Comparison of ENCODE assay signal across 8 mouse cellular contexts in genomic region chr11:85760486-85761141, GRCm38 (mm10).
DNase-seq lines count a peak whose midpoint lies in the region; ATAC-seq and TF ChIP-seq lines count a peak whose summit lies in the region.

No protein-coding gene starts in this region.

- TF ChIP-seq CTCF in cerebellum, adult 2 months (IDR thresholded peaks at IDR 0.05; ENCODE audit: borderline replicate concordance, insufficient read depth, low read depth, low read length): no peak
- TF ChIP-seq CTCF in hindbrain, postnatal 0 days (IDR thresholded peaks at IDR 0.05; ENCODE audit: low read depth): no peak

- H3K4me1 ChIP-seq in cerebellum, adult 2 months (ENCODE audit: control insufficient read depth, insufficient read depth, low read length): peaks cover 5% of the 10 kb centered on the region
- no peaks in the 10 kb centered on the region for H3K4me1 ChIP-seq in hindbrain, postnatal 0 days (ENCODE audit: insufficient read depth, low read length)
- peaks cover 37% of the 10 kb centered on the region for H3K4me1 ChIP-seq in limb, embryonic 10.5 days

- H3K36me3 ChIP-seq in hindbrain, postnatal 0 days (ENCODE audit: insufficient read depth, low read length): no peaks in the 10 kb centered on the region
- no peaks in the 10 kb centered on the region for H3K36me3 ChIP-seq in limb, embryonic 10.5 days

- no peak overlapping the region for H3K27ac ChIP-seq in cerebellum, adult 2 months (ENCODE audit: insufficient read depth, low read length)
- H3K27ac ChIP-seq in hindbrain, postnatal 0 days: no peak overlapping the region
- H3K27ac ChIP-seq in limb, embryonic 10.5 days: peak overlapping the region; percentile 68

- no peak overlapping the region for H3K4me3 ChIP-seq in cerebellum, adult 2 months (replicated peaks; ENCODE audit: insufficient read depth, low read depth, low read length)
- H3K4me3 ChIP-seq in hindbrain, postnatal 0 days (ENCODE audit: low read length): no peak overlapping the region
- H3K4me3 ChIP-seq in limb, embryonic 10.5 days: no peak overlapping the region

- no peak for TF ChIP-seq POLR2A in cerebellum, adult 2 months (IDR thresholded peaks at IDR 0.05; ENCODE audit: borderline replicate concordance, insufficient read depth, low read length)

- ATAC-seq in hindbrain, postnatal 0 days: peak; percentile 82; the same call in 1 of the 2 replicates
- no peak for ATAC-seq in erythroblast, adult 5-6 weeks (replicated peaks; ENCODE audit: low FRiP score, poor library complexity, severe bottlenecking)

- WGBS in cerebellum, adult 2 months: 47% methylated on average over 6 of the region's 6 CpGs
- WGBS in hindbrain, postnatal 0 days: 40% methylated on average over 6 of the region's 6 CpGs
- 41% methylated on average over 6 of the region's 6 CpGs for WGBS in limb, embryonic 10.5 days

- no peaks in the 10 kb centered on the region for H3K27me3 ChIP-seq in cerebellum, adult 2 months (ENCODE audit: control insufficient read depth, insufficient read depth, low read length)
- H3K27me3 ChIP-seq in hindbrain, postnatal 0 days (ENCODE audit: insufficient read depth, low read length): no peaks in the 10 kb centered on the region
- H3K27me3 ChIP-seq in limb, embryonic 10.5 days (ENCODE audit: low read depth, poor library complexity, severe bottlenecking): peaks cover 73% of the 10 kb centered on the region

- no peak overlapping the region for H3K4me2 ChIP-seq in hindbrain, postnatal 0 days (ENCODE audit: low read depth, low read length)

- H3K9me3 ChIP-seq in hindbrain, postnatal 0 days (ENCODE audit: low read length): no peaks in the 10 kb centered on the region
- no peaks in the 10 kb centered on the region for H3K9me3 ChIP-seq in limb, embryonic 10.5 days (replicated peaks)

- DNase-seq in cerebellum, adult 2 months: peak; percentile 14 to 19
- no peak for DNase-seq in cerebellum, adult 11-12 months
- DNase-seq in MN1 (ENCODE audit: low spot score): peak; percentile 50
- DNase-seq in gastrocnemius, postnatal 10 days: peak; percentile 62
- peak; percentile 56 for DNase-seq in hindbrain, postnatal 0 days (ENCODE audit: low spot score)
- DNase-seq in limb, embryonic 10.5 days (ENCODE audit: low spot score): no peak
- peak; percentile 64 for DNase-seq in ovary, postnatal 36 days (ENCODE audit: low spot score)

- H3K9ac ChIP-seq in hindbrain, postnatal 0 days (replicated peaks; ENCODE audit: low read length): no peak overlapping the region

Comparison
In these comparisons a context has a peak if more than half of its experiments do, and no peak if none do; other contexts are left out.
1. DNase-seq: peak in cerebellum, adult 2 months (2 of 2), MN1 (single experiment), gastrocnemius, postnatal 10 days (single experiment), hindbrain, postnatal 0 days (single experiment) and ovary, postnatal 36 days (single experiment); none in cerebellum, adult 11-12 months (single experiment) and limb, embryonic 10.5 days (single experiment).